Mouse (Mus musculus) lung, postnatal 0 days (tissue): ENCODE measurements around the gene Lpar1.

Experiments
- CTCF ChIP-seq: IDR thresholded peaks from 2 replicates; pipeline ENCODE4 v1.5.1; 2016; ENCODE audit warnings: antibody characterized with exemption, mild to moderate bottlenecking
- EP300 ChIP-seq: IDR thresholded peaks from 2 replicates; pipeline ENCODE4 v1.6.1; 2016; ENCODE audit warnings: antibody characterized with exemption, mild to moderate bottlenecking, control low read depth

DNA sequence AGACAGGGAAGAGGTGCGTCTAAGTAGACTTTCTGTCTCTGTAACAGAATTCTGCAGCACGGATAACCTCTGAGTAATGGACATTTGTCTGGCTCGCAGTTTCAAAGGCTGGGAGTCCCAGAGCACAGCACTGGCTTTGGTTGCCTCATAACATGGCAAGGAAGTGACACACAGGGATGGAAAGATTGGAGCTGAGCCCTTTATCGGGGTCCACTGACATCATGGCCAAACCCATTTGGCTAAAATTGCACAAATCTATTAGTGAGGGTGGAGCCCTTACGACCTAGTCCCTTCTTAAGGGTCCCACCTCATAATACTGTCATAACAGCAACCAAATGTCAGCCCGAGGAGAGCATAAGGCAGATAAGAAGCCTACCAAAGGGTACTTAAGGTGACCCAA lies 22.1 kb upstream of the Lpar1 start:
- TF ChIP-seq CTCF, result no peak
- TF ChIP-seq EP300, result no peak
